Mouse (Mus musculus) ES-E14 (cell line): ENCODE measurements around the gene Lamc2. TPM values are rescaled to one million over a fixed set of nuclear protein-coding genes. Genes with fewer than 3 reads are reported as not detected.

Experiments used
- DNase-seq: peaks from one replicate; pipeline ENCODE4 v3.0.0-alpha.2; 2013; ENCODE audit warnings: low read depth, low spot score
- H3K27ac ChIP-seq: 2 replicates; pipeline ENCODE4 v1.5.1; 2012; ENCODE audit warnings: low read depth, mild to moderate bottlenecking, low read length, moderate library complexity, mixed read lengths; ENCODE audit not compliant: poor library complexity, insufficient read depth, severe bottlenecking
- H3K36me3 ChIP-seq: 2 replicates; pipeline ENCODE4 v1.6.1; 2012; ENCODE audit warnings: mild to moderate bottlenecking, low read length, moderate library complexity, mixed read lengths; ENCODE audit not compliant: control insufficient read depth, poor library complexity, insufficient read depth, severe bottlenecking
- H3K4me1 ChIP-seq, 2 experiments: fragments of 150-350 bp in 1 of 2; sonication (generic) in 1 of 2; 2 replicates each; pipeline ENCODE4 v1.6.1; 2012; ENCODE audit warnings: low read length in 2 of 2, mild to moderate bottlenecking in 1 of 2, mixed read lengths in 1 of 2; ENCODE audit not compliant: control insufficient read depth in 2 of 2, insufficient read depth in 2 of 2, poor library complexity in 1 of 2
- H3K4me3 ChIP-seq, 2 experiments: fragments of 150-350 bp in 1 of 2; sonication (generic) in 1 of 2; 2 replicates each; pipeline ENCODE4 v1.5.1; 2012; ENCODE audit warnings: low read length in 2 of 2, low read depth in 1 of 2, mild to moderate bottlenecking in 1 of 2, mixed read lengths in 1 of 2; ENCODE audit not compliant: insufficient read depth in 1 of 2, poor library complexity in 1 of 2, severe bottlenecking in 1 of 2
- H3K9ac ChIP-seq: 2 replicates; pipeline ENCODE4 v1.6.1; 2012; ENCODE audit warnings: low read depth, mild to moderate bottlenecking, low read length, mixed read lengths; ENCODE audit not compliant: poor library complexity, insufficient read depth, severe bottlenecking
- H3K9me3 ChIP-seq: fragments of 150-350 bp; sonication (generic); 2 replicates; pipeline ENCODE4 v1.6.1; 2012; ENCODE audit warnings: low read depth, mild to moderate bottlenecking, low read length; ENCODE audit not compliant: control insufficient read depth, insufficient read depth
- CHD2 ChIP-seq: IDR thresholded peaks from 2 replicates; pipeline ENCODE4 v1.6.1; 2014; ENCODE audit warnings: mild to moderate bottlenecking, low read depth, low read length, inconsistent platforms
- HCFC1 ChIP-seq: IDR thresholded peaks from 2 replicates; pipeline ENCODE4 v1.6.1; 2012; ENCODE audit warnings: low read length, inconsistent platforms, borderline replicate concordance; ENCODE audit not compliant: insufficient read depth
- MAFK ChIP-seq: IDR thresholded peaks from 2 replicates; pipeline ENCODE4 v1.6.1; 2014; ENCODE audit warnings: mild to moderate bottlenecking, low read depth, low read length, inconsistent platforms; ENCODE audit not compliant: insufficient read depth
- ZC3H11A ChIP-seq: IDR thresholded peaks from 2 replicates; pipeline ENCODE4 v1.6.1; 2012; ENCODE audit warnings: low read depth, mild to moderate bottlenecking, inconsistent platforms, low read length, borderline replicate concordance
- ZNF384 ChIP-seq: IDR thresholded peaks from 2 replicates; pipeline ENCODE4 v1.6.1; 2012; ENCODE audit warnings: low read depth, low read length, inconsistent platforms
- in situ Hi-C, 2 experiments: fragments of 600-800 bp; cut with MboI; formaldehyde crosslinking; loops; one replicate each; pipeline ENCODE4 v1.15.1; 2025; ENCODE audit warnings: low sequenced_read_pairs in 2 of 2, inconsistent platforms in 1 of 2; ENCODE audit not compliant: unreplicated experiment in 2 of 2
- total RNA-seq: library from RNA; depleted of rRNA; stranded (reverse); fragments of 300-350 nt; gene quantifications from 2 replicates; pipeline ENCODE4 v1.2.3, GENCODE M21; 2012

The Lamc2 gene
- total RNA-seq, 1 experiment, result 24.3 TPM

GRCm38 (mm10) chr1:153093581-153093980 lies 92.7 kb downstream of the Lamc2 start:
- H3K27ac ChIP-seq, result peak overlapping the region; percentile 91
- H3K9ac ChIP-seq, result peak overlapping the region; percentile 72
- in situ Hi-C loops, result loop anchor here (25.0 kb wide), 1 partner anchor 306 kb away; no protein-coding TSS in a partner anchor
- peaks cover 8 to 32% of the 10 kb centered on the region in 2 experiments for H3K4me1 ChIP-seq
- H3K36me3 ChIP-seq, result no peaks in the 10 kb centered on the region; the same call in 1 of the 2 replicates
- DNase-seq, result no peak
- H3K4me3 ChIP-seq, result peak overlapping the region; percentile 47 to 57
- TF ChIP-seq ZNF384, result no peak
- TF ChIP-seq ZC3H11A, result no peak
- TF ChIP-seq CHD2, result no peak
- no peak for TF ChIP-seq HCFC1
- no peak for TF ChIP-seq MAFK
- no peaks in the 10 kb centered on the region for H3K9me3 ChIP-seq

- H3K36me3 ChIP-seq, result no peaks in the 10 kb centered on the region; the same call in 1 of the 2 replicates
- peak overlapping the region; percentile 91 for H3K27ac ChIP-seq
- no peaks in the 10 kb centered on the region for H3K9me3 ChIP-seq
- peak overlapping the region; percentile 72 for H3K9ac ChIP-seq
- H3K4me3 ChIP-seq, result peak overlapping the region; percentile 47 to 57
- peak; percentile 69 for DNase-seq
- in situ Hi-C loops, result loop anchor here (25.0 kb wide), 1 partner anchor 306 kb away; no protein-coding TSS in a partner anchor
- TF ChIP-seq ZC3H11A (no peak), ZNF384 (peak; percentile 100), CHD2 (peak; percentile 12; the same call in 1 of the 2 replicates), MAFK (0 out of 2 replicates have a peak, but pooled peaks have one; percentile 31)
- H3K4me1 ChIP-seq, result peaks cover 8 to 29% of the 10 kb centered on the region in 2 experiments
Measured at GRCm38 (mm10) chr1:153093172-153093571, 93.1 kb downstream of the Lamc2 start.

- Histone ChIP-seq H3K27ac (peak overlapping the region; percentile 88), H3K36me3 (no peaks in the 10 kb centered on the region; the same call in 1 of the 2 replicates), H3K4me1 (peaks cover 8 to 29% of the 10 kb centered on the region in 2 experiments), H3K4me3 (no peak overlapping the region; a peak in 1 of 4 replicates), H3K9ac (peak overlapping the region; percentile 45; the same call in 1 of the 2 replicates), H3K9me3 (no peaks in the 10 kb centered on the region)
- in situ Hi-C loops, result loop anchor here (25.0 kb wide), 1 partner anchor 305 kb away; no protein-coding TSS in a partner anchor
- TF ChIP-seq ZC3H11A (peak; percentile 72; the same call in 1 of the 2 replicates), MAFK (no peak), CHD2 (no peak), ZNF384 (peak; percentile 85; the same call in 1 of the 2 replicates), HCFC1 (no peak)
- peak; percentile 94 for DNase-seq
Measured at GRCm38 (mm10) chr1:153092237-153092975, 93.8 kb downstream of the Lamc2 start.

GRCm38 (mm10) chr1:153091438-153092236 lies 94.6 kb downstream of the Lamc2 start:
- Histone ChIP-seq H3K27ac (peak overlapping the region; percentile 88), H3K9me3 (no peaks in the 10 kb centered on the region), H3K4me1 (peaks cover 11 to 27% of the 10 kb centered on the region in 2 experiments; a peak in 3 of 4 replicates), H3K36me3 (no peaks in the 10 kb centered on the region), H3K9ac (peak overlapping the region; percentile 9; the same call in 1 of the 2 replicates), H3K4me3 (peak overlapping the region in 1 of 2 experiments; percentile 4; a peak in 1 of 4 replicates)
- DNase-seq, result peak; percentile 64
- in situ Hi-C loops, result loop anchor here (25.0 kb wide), 1 partner anchor 304 kb away; no protein-coding TSS in a partner anchor
- TF ChIP-seq HCFC1, result no peak
